Mouse (Mus musculus): ENCODE measurements around the gene Pigyl.

The Pigyl gene

GRCm38 (mm10) chr9:22156497-22157245, at the start of gene Pigyl:
Gene Pigyl (plus strand): TSS chr9:22156846.
- DNase-seq: peak; percentile 100

GRCm38 (mm10) chr9:22108194-22108593, 48.5 kb upstream of the Pigyl start:
- DNase-seq: peak; percentile 91

GRCm38 (mm10) chr9:22115635-22116034, 41.0 kb upstream of the Pigyl start:
- DNase-seq: no peak

GRCm38 (mm10) chr9:22116086-22116485, 40.6 kb upstream of the Pigyl start:
- DNase-seq: no peak

- DNase-seq: peak; percentile 99
Measured at GRCm38 (mm10) chr9:22116740-22117426, 39.8 kb upstream of the Pigyl start, which contains the start of gene Elof1. Gene Elof1 (minus strand): TSS chr9:22117172.

GRCm38 (mm10) chr9:22117754-22118456, 38.7 kb upstream of the Pigyl start:
- peak; percentile 87 for DNase-seq

- DNase-seq: peak; percentile 93
Measured at GRCm38 (mm10) chr9:22119543-22119942, 37.1 kb upstream of the Pigyl start.

GRCm38 (mm10) chr9:22121545-22121944, 35.1 kb upstream of the Pigyl start:
- no peak for DNase-seq

GRCm38 (mm10) chr9:22122005-22122404, 34.6 kb upstream of the Pigyl start:
- DNase-seq: no peak

GRCm38 (mm10) chr9:22123069-22123609, 33.5 kb upstream of the Pigyl start:
- no peak for DNase-seq

GRCm38 (mm10) chr9:22124169-22124568, 32.5 kb upstream of the Pigyl start:
- no peak for DNase-seq

- peak; percentile 93 for DNase-seq
Measured at GRCm38 (mm10) chr9:22125246-22126027, 31.2 kb upstream of the Pigyl start.

GRCm38 (mm10) chr9:22131226-22131981, 25.2 kb upstream of the Pigyl start:
- DNase-seq: peak; percentile 96

GRCm38 (mm10) chr9:22132220-22132619, 24.4 kb upstream of the Pigyl start:
- DNase-seq: no peak

GRCm38 (mm10) chr9:22134246-22134890, 22.3 kb upstream of the Pigyl start:
- no peak for DNase-seq

GRCm38 (mm10) chr9:22134988-22135643, 21.5 kb upstream of the Pigyl start:
- DNase-seq: no peak

- DNase-seq: no peak
Measured at GRCm38 (mm10) chr9:22135644-22136390, 20.8 kb upstream of the Pigyl start, which contains the start of gene Acp5. Gene Acp5 (minus strand): TSS chr9:22135711.

GRCm38 (mm10) chr9:22136765-22137547, 19.7 kb upstream of the Pigyl start:
- peak; percentile 72 for DNase-seq

- no peak for DNase-seq
Measured at GRCm38 (mm10) chr9:22138480-22138879, 18.2 kb upstream of the Pigyl start.

Data from heart, adult 11 months (tissue).